Comparison of ENCODE assay signal across 8 mouse cellular contexts in genomic region chr8:10978377-10978776, GRCm38 (mm10). TPM values are rescaled to one million over a fixed set of nuclear protein-coding genes. Genes with fewer than 3 reads are reported as not detected.
DNase-seq lines count a peak whose midpoint lies in the region; ATAC-seq lines count a peak whose summit lies in the region.

No protein-coding gene starts in this region.

- no peak overlapping the region for H3K4me2 ChIP-seq in neural tube, embryonic 12.5 days (replicated peaks)
- no peak overlapping the region for H3K4me2 ChIP-seq in embryonic facial prominence, embryonic 13.5 days

- no peak overlapping the region for H3K9ac ChIP-seq in neural tube, embryonic 12.5 days
- H3K9ac ChIP-seq in embryonic facial prominence, embryonic 13.5 days = no peak overlapping the region

- H3K27me3 ChIP-seq in neural tube, embryonic 12.5 days (replicated peaks) = no peaks in the 10 kb centered on the region
- H3K27me3 ChIP-seq in embryonic facial prominence, embryonic 13.5 days = no peaks in the 10 kb centered on the region

- H3K36me3 ChIP-seq in neural tube, embryonic 12.5 days = no peaks in the 10 kb centered on the region
- H3K36me3 ChIP-seq in embryonic facial prominence, embryonic 13.5 days = no peaks in the 10 kb centered on the region

- H3K4me1 ChIP-seq in neural tube, embryonic 12.5 days = peaks cover 30% of the 10 kb centered on the region
- H3K4me1 ChIP-seq in embryonic facial prominence, embryonic 13.5 days = peaks cover 57% of the 10 kb centered on the region

- no peaks in the 10 kb centered on the region for H3K9me3 ChIP-seq in neural tube, embryonic 12.5 days
- no peaks in the 10 kb centered on the region for H3K9me3 ChIP-seq in embryonic facial prominence, embryonic 13.5 days

- WGBS in neural tube, embryonic 12.5 days = 64% methylated on average over 21 of the region's 21 CpGs
- 56% methylated on average over 21 of the region's 21 CpGs for WGBS in embryonic facial prominence, embryonic 13.5 days

- intact Hi-C loops in heart, postnatal 14 days (cut with DNase I) = no loop called here

- no peak for DNase-seq in neural tube, embryonic 10.5 days (ENCODE audit: extremely low spot score, low spot score)
- DNase-seq in heart, postnatal 14 days = peak; percentile 55 to 67
- DNase-seq in layer of hippocampus, adult 9-11 months = peak; percentile 78
- DNase-seq in lung, postnatal 10 days = peak; percentile 91
- peak; percentile 36 for DNase-seq in testis, postnatal 14 days (ENCODE audit: low spot score)
- DNase-seq in thymus, postnatal 36 days = no peak

- 0 out of 2 replicates have a peak, but pooled peaks have one; percentile 27 for ATAC-seq in neural tube, embryonic 12.5 days (ENCODE audit: low FRiP score, low read depth)
- no peak for ATAC-seq in embryonic facial prominence, embryonic 13.5 days (ENCODE audit: insufficient number of reproducible peaks, insufficient read depth, low FRiP score, low TSS enrichment, low read depth)

- H3K4me3 ChIP-seq in neural tube, embryonic 12.5 days = no peak overlapping the region
- H3K4me3 ChIP-seq in embryonic facial prominence, embryonic 13.5 days = no peak overlapping the region

- H3K27ac ChIP-seq in neural tube, embryonic 12.5 days = no peak overlapping the region; the same call in 1 of the 2 replicates
- H3K27ac ChIP-seq in embryonic facial prominence, embryonic 13.5 days = peak overlapping the region; percentile 66

RNA-seq across cellular contexts. Expression of gene Irs2, which starts 29.9 kb away (rescaled TPM):
- polyA plus RNA-seq in neural tube, embryonic 12.5 days (2016; fragmentation: Nextera tagmentation; extraction: Ambion mirVana) = 8.3 and 9.5 TPM in 2 replicates
- polyA plus RNA-seq in embryonic facial prominence, embryonic 13.5 days (2015; fragmentation: Nextera tagmentation; extraction: Ambion mirVana) = 7.7 and 8.7 TPM in 2 replicates
- 10 to 100 TPM; 14.6 to 31.6 TPM for total RNA-seq in heart, postnatal 14 days (2021)

Comparison
In these comparisons a context has a peak if more than half of its experiments do, and no peak if none do; other contexts are left out.
1. DNase-seq: peak in heart, postnatal 14 days (2 of 2), layer of hippocampus, adult 9-11 months (single experiment), lung, postnatal 10 days (single experiment) and testis, postnatal 14 days (single experiment); none in neural tube, embryonic 10.5 days (single experiment) and thymus, postnatal 36 days (0 of 2).